Mouse (Mus musculus): ENCODE results near the gene Rasl11b. TPM values are rescaled to one million over a fixed set of nuclear protein-coding genes. Genes with fewer than 3 reads are reported as not detected.

The Rasl11b gene
- polyA plus RNA-seq (2017; shearing (Covaris generic)) = 2.2 TPM

DNA sequence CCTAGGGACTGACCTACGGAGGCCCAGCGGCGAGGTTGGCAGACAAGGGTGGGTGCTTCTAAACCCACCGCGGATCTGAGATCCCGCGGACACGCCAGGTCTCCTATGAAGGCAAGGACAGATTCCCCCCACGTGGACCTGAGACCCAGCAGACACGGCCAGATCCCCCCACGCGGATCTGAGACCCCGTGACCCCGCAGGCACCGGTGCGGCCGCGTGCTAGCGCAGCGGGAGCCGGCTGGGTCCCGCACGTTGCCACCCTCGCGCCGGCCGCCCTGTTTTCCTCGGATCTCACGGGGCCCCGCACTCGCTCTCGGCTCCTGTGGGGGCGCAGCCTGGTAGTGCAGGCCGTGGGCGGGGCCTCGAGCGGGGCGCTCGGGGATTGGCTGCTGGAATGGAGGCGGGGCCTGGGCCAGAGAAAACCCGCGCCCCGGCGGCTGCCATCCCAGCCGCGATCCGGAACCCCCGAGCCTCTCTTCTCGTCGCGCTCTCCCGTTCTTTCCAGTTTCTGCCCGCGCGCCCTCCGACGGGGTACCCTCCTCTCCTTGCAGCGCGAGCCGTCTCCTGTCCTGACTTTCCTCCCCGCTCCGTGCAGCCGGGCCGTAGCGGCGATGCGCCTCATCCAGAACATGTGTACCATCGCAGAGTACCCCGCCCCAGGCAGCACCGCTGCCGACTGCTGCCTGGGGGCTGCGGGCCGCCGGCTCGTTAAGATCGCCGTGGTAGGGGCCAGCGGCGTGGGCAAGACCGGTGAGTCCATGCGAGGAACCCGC, at the start of gene Rasl11b:
TSS of gene Rasl11b (plus strand) at position 446 of the 773 bp plus-strand sequence.

Other genes with a start within 250 kb of the Rasl11b start
- gene Usp46, start 126.9 kb upstream of the Rasl11b start, polyA plus RNA-seq (2017; shearing (Covaris generic)) = 4.4 TPM